Mouse (Mus musculus) hindbrain, embryonic 16.5 days (tissue): ENCODE measurements around the gene Trpv4. TPM values are rescaled to one million over a fixed set of nuclear protein-coding genes. Genes with fewer than 3 reads are reported as not detected.

Experiments
- ATAC-seq: fragments of 200-750 bp; cut with Nextera tagmentation; 2 replicates; pipeline ENCODE4 v1.8.0; 2017; ENCODE audit warnings: moderate TSS enrichment, moderate library complexity
- H3K27ac ChIP-seq: fragments of 300-500 bp; sonication (generic); 2 replicates; pipeline ENCODE4 v1.5.1; 2014; ENCODE audit warnings: low read depth, mild to moderate bottlenecking, control low read depth, low read length, moderate library complexity
- H3K27me3 ChIP-seq: fragments of 300-500 bp; sonication (generic); replicated peaks from 2 replicates; pipeline ENCODE4 v1.6.1; 2014; ENCODE audit warnings: low read length; ENCODE audit not compliant: control insufficient read depth, insufficient read depth
- H3K36me3 ChIP-seq: fragments of 300-500 bp; sonication (generic); 2 replicates; pipeline ENCODE4 v1.6.1; 2014; ENCODE audit warnings: mild to moderate bottlenecking, low read length, moderate library complexity, mixed read lengths; ENCODE audit not compliant: control insufficient read depth, insufficient read depth
- H3K4me1 ChIP-seq: fragments of 300-500 bp; sonication (generic); 2 replicates; pipeline ENCODE4 v1.6.1; 2014; ENCODE audit warnings: low read depth, low read length; ENCODE audit not compliant: control insufficient read depth, insufficient read depth
- H3K4me2 ChIP-seq: fragments of 300-500 bp; sonication (generic); 2 replicates; pipeline ENCODE4 v1.6.1; 2014; ENCODE audit warnings: mild to moderate bottlenecking, low read length, control low read depth, moderate library complexity
- H3K4me3 ChIP-seq: fragments of 300-500 bp; sonication (generic); 2 replicates; pipeline ENCODE4 v1.5.1; 2014; ENCODE audit warnings: mild to moderate bottlenecking, low read length, control low read depth, moderate library complexity
- H3K9ac ChIP-seq: fragments of 300-500 bp; sonication (generic); 2 replicates; pipeline ENCODE4 v1.6.1; 2014; ENCODE audit warnings: low read depth, mild to moderate bottlenecking, control low read depth, low read length, moderate library complexity
- H3K9me3 ChIP-seq: fragments of 300-500 bp; sonication (generic); 2 replicates; pipeline ENCODE4 v1.6.1; 2014; ENCODE audit warnings: mild to moderate bottlenecking, low read length, moderate library complexity; ENCODE audit not compliant: control insufficient read depth
- WGBS: fragments of 180-500 bp; shearing (Covaris S2); extraction: QIAGEN DNeasy Blood & Tissue Kit; methylation state at CpG from one replicate; pipeline ENCODE4 v1.1.7; 2014; 5-methylcytosine and 5-hydroxymethylcytosine counted together
- polyA plus RNA-seq: library from polyadenylated mRNA; unstranded; fragments of >200 nt; fragmentation: Nextera tagmentation; extraction: Ambion mirVana; gene quantifications from 2 replicates; pipeline ENCODE4 v1.2.1, GENCODE M21; 2015

Gene Trpv4
- polyA plus RNA-seq, 1 experiment from 2014 or later = 3.0 TPM

GRCm38 (mm10) chr5:114673114-114673513 lies 14.9 kb upstream of the Trpv4 start:
- 83% methylated on average over 13 of the region's 13 CpGs for WGBS
- no peak overlapping the region for H3K27ac ChIP-seq
- H3K9ac ChIP-seq = no peak overlapping the region

DNA sequence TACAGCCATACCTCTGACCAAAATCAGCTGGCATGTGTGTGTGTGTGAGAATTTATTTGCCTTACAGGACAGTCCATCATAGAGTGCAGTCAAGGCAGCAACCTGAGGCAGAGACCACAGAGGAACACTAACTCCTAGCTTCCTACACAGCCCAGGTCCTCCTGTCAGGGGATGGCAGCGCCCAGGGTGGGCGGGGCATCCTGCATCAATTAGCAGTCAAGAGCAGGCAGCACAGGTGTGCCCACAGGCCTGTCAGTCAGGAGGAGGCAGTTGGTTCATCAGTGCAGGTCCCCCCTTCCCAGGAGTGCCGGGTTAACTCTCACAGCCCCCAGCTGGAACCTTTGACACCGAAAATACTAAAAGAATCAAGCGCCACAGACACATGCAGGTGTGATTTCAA lies 10.8 kb upstream of the Trpv4 start:
- H3K9ac ChIP-seq = no peak overlapping the region
- H3K27me3 ChIP-seq = no peaks in the 10 kb centered on the region
- peaks cover 6% of the 10 kb centered on the region for H3K4me1 ChIP-seq
- H3K9me3 ChIP-seq = no peaks in the 10 kb centered on the region
- H3K27ac ChIP-seq = no peak overlapping the region
- WGBS = 91% methylated on average over 5 of the region's 5 CpGs
- no peaks in the 10 kb centered on the region; the same call in 1 of the 2 replicates for H3K36me3 ChIP-seq
- ATAC-seq = no peak
- no peak overlapping the region for H3K4me2 ChIP-seq
- H3K4me3 ChIP-seq = no peak overlapping the region

More at GRCm38 (mm10) chr5:114673114-114673513, 14.9 kb upstream of the Trpv4 start:
- Histone ChIP-seq H3K4me1 (no peaks in the 10 kb centered on the region), H3K36me3 (peaks cover 7% of the 10 kb centered on the region), H3K27me3 (no peaks in the 10 kb centered on the region), H3K4me3 (no peak overlapping the region), H3K9me3 (no peaks in the 10 kb centered on the region), H3K4me2 (no peak overlapping the region)
- ATAC-seq = no peak

- 3% methylated on average over 36 of the region's 36 CpGs for WGBS
- peak; percentile 92 for ATAC-seq
These were observed 9.1 kb upstream of the Trpv4 start for GRCm38 (mm10) chr5:114667228-114667856.

GRCm38 (mm10) chr5:114666659-114667058 lies 8.4 kb upstream of the Trpv4 start:
- Histone ChIP-seq H3K9me3 (no peaks in the 10 kb centered on the region), H3K4me3 (no peak overlapping the region), H3K9ac (no peak overlapping the region), H3K27me3 (no peaks in the 10 kb centered on the region), H3K4me2 (no peak overlapping the region), H3K4me1 (peaks cover 6% of the 10 kb centered on the region), H3K27ac (no peak overlapping the region), H3K36me3 (no peaks in the 10 kb centered on the region)
- WGBS = 77% methylated on average over 1 of the region's 1 CpGs
- no peak for ATAC-seq

More at GRCm38 (mm10) chr5:114667228-114667856, 9.1 kb upstream of the Trpv4 start:
- no peaks in the 10 kb centered on the region for H3K36me3 ChIP-seq
- no peaks in the 10 kb centered on the region for H3K9me3 ChIP-seq
- peak overlapping the region; percentile 60 for H3K4me2 ChIP-seq
- H3K27ac ChIP-seq = no peak overlapping the region; the same call in 1 of the 2 replicates
- no peak overlapping the region for H3K9ac ChIP-seq
- H3K4me1 ChIP-seq = peaks cover 6% of the 10 kb centered on the region
- peak overlapping the region; percentile 36 for H3K4me3 ChIP-seq
- no peaks in the 10 kb centered on the region for H3K27me3 ChIP-seq

DNA sequence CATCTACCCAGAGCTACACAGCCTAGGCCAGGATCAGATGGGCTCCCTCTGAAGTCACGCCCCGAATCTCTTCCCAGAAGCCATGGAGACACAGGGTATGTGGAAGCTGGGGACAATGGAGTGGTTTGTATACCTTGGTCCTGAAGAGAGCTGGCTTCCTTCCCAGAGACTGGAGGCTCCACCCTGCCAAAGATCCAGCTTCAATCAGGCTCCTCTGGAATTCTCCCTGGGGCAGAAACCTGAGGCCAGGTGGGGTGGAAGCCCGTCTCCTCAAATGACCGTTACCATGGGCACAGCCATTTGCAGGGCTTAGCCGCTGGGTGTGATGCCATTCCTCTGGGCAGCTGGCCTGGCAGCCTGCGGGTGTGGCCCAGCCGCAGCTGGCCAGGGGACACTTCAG lies 6.5 kb upstream of the Trpv4 start:
- Histone ChIP-seq H3K4me3 (no peak overlapping the region), H3K4me2 (no peak overlapping the region), H3K9ac (no peak overlapping the region), H3K36me3 (no peaks in the 10 kb centered on the region), H3K27me3 (peaks cover under 1% of the 10 kb centered on the region), H3K27ac (no peak overlapping the region), H3K9me3 (no peaks in the 10 kb centered on the region), H3K4me1 (peaks cover 6% of the 10 kb centered on the region)
- WGBS = 66% methylated on average over 7 of the region's 7 CpGs
- no peak for ATAC-seq

- Histone ChIP-seq H3K9ac (no peak overlapping the region), H3K27me3 (peaks cover 6% of the 10 kb centered on the region), H3K27ac (no peak overlapping the region), H3K9me3 (no peaks in the 10 kb centered on the region), H3K36me3 (no peaks in the 10 kb centered on the region), H3K4me3 (no peak overlapping the region), H3K4me2 (no peak overlapping the region), H3K4me1 (peaks cover 6% of the 10 kb centered on the region)
- 87% methylated on average over 4 of the region's 4 CpGs for WGBS
- no peak for ATAC-seq
These were observed 5.9 kb upstream of the Trpv4 start for GRCm38 (mm10) chr5:114664139-114664538.

DNA sequence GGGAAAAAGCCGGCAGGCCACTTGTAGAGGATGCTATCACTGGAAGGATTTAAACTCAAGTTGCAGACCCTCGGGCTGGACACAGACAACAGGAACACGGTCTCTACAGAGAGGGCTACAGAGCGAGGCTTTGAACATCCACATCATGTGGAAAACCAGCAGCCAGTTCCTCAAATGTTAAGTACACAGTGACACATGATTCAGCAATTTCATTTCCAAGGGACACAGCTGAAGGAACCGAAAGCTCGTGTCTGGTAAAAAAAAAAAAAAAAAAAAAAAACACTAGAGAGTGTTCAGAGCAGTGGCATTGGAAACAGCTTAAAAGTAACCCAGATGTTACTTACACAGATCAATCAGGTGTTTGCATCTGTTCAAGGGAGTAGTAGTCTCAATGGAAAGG lies 2.8 kb upstream of the Trpv4 start:
- Histone ChIP-seq H3K36me3 (no peaks in the 10 kb centered on the region), H3K27ac (no peak overlapping the region), H3K4me3 (no peak overlapping the region), H3K9me3 (no peaks in the 10 kb centered on the region), H3K4me1 (peaks cover 12% of the 10 kb centered on the region), H3K9ac (no peak overlapping the region), H3K27me3 (peaks cover 28% of the 10 kb centered on the region), H3K4me2 (no peak overlapping the region)
- no peak for ATAC-seq
- 76% methylated on average over 6 of the region's 6 CpGs for WGBS

GRCm38 (mm10) chr5:114657426-114657825 lies 795 bp downstream of the Trpv4 start:
- WGBS = 26% methylated on average over 10 of the region's 10 CpGs
- H3K4me2 ChIP-seq = peak overlapping the region; percentile 91
- H3K4me3 ChIP-seq = peak overlapping the region; percentile 50
- no peaks in the 10 kb centered on the region for H3K9me3 ChIP-seq
- no peaks in the 10 kb centered on the region for H3K36me3 ChIP-seq
- peaks cover 28% of the 10 kb centered on the region for H3K27me3 ChIP-seq
- ATAC-seq = no peak
- no peak overlapping the region for H3K27ac ChIP-seq
- peaks cover 12% of the 10 kb centered on the region for H3K4me1 ChIP-seq
- no peak overlapping the region for H3K9ac ChIP-seq

DNA sequence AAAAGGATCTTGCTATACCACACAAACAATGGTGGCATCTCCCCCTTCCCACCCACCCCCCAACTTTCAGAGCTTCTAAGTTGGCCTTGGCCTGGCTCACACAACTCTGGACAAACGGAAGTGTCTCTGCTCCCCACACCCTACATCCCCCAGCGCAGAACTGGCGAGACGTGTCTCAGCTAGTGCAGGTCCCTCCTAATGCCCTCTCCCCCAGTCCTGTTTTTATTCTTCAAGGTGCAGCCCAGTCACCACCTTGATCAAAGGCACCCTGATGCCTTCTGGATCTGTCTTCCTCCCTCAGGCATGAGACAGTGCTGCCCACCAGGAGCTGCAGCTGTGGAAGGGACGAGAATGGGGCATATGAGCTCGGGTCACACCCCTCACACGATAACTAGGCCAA lies 1.9 kb downstream of the Trpv4 start:
- Histone ChIP-seq H3K4me3 (no peak overlapping the region), H3K27me3 (peaks cover 28% of the 10 kb centered on the region), H3K27ac (no peak overlapping the region), H3K4me2 (no peak overlapping the region), H3K9ac (no peak overlapping the region), H3K4me1 (peaks cover 12% of the 10 kb centered on the region), H3K9me3 (no peaks in the 10 kb centered on the region), H3K36me3 (no peaks in the 10 kb centered on the region)
- no peak for ATAC-seq
- 74% methylated on average over 7 of the region's 7 CpGs for WGBS
